Mouse (Mus musculus): ENCODE results near the gene Orc5.

GRCm38 (mm10) chr5:22574751-22575150 is 24.5 kb upstream of the Orc5 start:
- TF ChIP-seq CTCF (IDR thresholded peaks at IDR 0.05; ENCODE audit: control insufficient read depth, insufficient read depth, insufficient replicate concordance, low read depth, low read length) (no peak), POLR2A (IDR thresholded peaks at IDR 0.05; ENCODE audit: control insufficient read depth, low read depth, low read length) (no peak)
